Comparison of ENCODE assay signal across 8 mouse cellular contexts in the genomic region with DNA sequence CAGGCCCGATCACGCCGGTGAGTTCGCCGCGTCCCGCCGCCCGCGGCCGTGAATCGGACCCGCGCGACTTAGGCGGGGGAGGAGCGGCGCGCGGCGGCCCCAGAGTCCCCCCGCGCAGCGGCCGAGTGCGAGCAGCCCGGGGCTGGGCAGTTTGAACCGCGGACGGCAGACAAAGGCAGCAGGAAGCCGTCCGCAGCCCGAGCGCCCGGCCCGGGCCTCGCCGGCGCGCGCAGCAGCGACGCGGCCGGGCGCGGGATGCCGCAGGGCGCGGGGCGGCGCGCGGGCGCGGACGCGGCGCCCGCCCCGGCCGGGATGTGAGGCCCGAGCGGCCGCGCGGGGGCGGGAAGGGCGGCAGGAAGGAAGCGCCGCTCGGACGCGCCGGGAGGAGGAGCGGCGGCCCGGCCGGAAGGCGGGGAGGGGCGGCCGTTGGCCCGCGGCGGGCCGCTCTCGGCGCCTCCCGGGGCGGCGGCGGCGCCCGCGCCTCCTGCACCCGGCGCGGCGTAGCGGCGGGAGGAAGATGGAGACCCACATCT. TPM values are rescaled to one million over a fixed set of nuclear protein-coding genes. Genes with fewer than 3 reads are reported as not detected.
DNase-seq lines count a peak whose midpoint lies in the region; ATAC-seq and TF ChIP-seq lines count a peak whose summit lies in the region.

Gene Fbxl14 (plus strand): TSS at position 326 of the 533 bp plus-strand sequence.

- no peaks in the 10 kb centered on the region for H3K9me3 ChIP-seq in limb, embryonic 12.5 days
- H3K9me3 ChIP-seq in midbrain, embryonic 16.5 days (replicated peaks; ENCODE audit: control insufficient read depth, low read length, poor library complexity, severe bottlenecking), result no peaks in the 10 kb centered on the region

- under 1% methylated on average over 66 of the region's 101 CpGs for WGBS in limb, embryonic 12.5 days
- under 1% methylated on average over 54 of the region's 101 CpGs for WGBS in midbrain, embryonic 16.5 days

- peak within 1 kb of the TSS; percentile 96 for H3K27ac ChIP-seq in left cerebral cortex, adult 2 months
- peak within 1 kb of the TSS; percentile 99 for H3K27ac ChIP-seq in limb, embryonic 12.5 days
- peak within 1 kb of the TSS; percentile 100 for H3K27ac ChIP-seq in midbrain, embryonic 16.5 days (ENCODE audit: low read length)

- H3K4me3 ChIP-seq in left cerebral cortex, adult 2 months, result peak within 1 kb of the TSS; percentile 88
- H3K4me3 ChIP-seq in limb, embryonic 12.5 days (replicated peaks), result peak within 1 kb of the TSS; percentile 84
- H3K4me3 ChIP-seq in midbrain, embryonic 16.5 days (ENCODE audit: low read depth, low read length), result peak within 1 kb of the TSS; percentile 86

- no peak for TF ChIP-seq CTCF in left cerebral cortex, adult 2 months (IDR thresholded peaks at IDR 0.05)

- H3K4me2 ChIP-seq in limb, embryonic 12.5 days, result peak within 1 kb of the TSS; percentile 100
- H3K4me2 ChIP-seq in midbrain, embryonic 16.5 days (ENCODE audit: low read length), result peak within 1 kb of the TSS; percentile 99

- intact Hi-C loops in left cerebral cortex, adult 2 months (cut with DNase I), result no loop called here
- intact Hi-C loops in gastrocnemius, postnatal 36 days (cut with DNase I), result no loop called here

- H3K9ac ChIP-seq in limb, embryonic 12.5 days (replicated peaks), result peak within 1 kb of the TSS; percentile 93
- peak within 1 kb of the TSS; percentile 94 for H3K9ac ChIP-seq in midbrain, embryonic 16.5 days (ENCODE audit: low read depth, low read length)

- peak; percentile 52 for ATAC-seq in inflammation-experienced regulatory T-cells, adult 6 months
- ATAC-seq in limb, embryonic 12.5 days (ENCODE audit: insufficient number of reproducible peaks, insufficient read depth, low FRiP score, low TSS enrichment, low read depth), result peak; percentile 75
- ATAC-seq in midbrain, embryonic 16.5 days, result peak; percentile 88

- peaks cover 23% of the 10 kb centered on the region; the same call in 1 of the 2 replicates for H3K36me3 ChIP-seq in limb, embryonic 12.5 days
- no peaks in the 10 kb centered on the region; the same call in 1 of the 2 replicates for H3K36me3 ChIP-seq in midbrain, embryonic 16.5 days (ENCODE audit: control insufficient read depth, insufficient read depth, low read length)

- H3K27me3 ChIP-seq in limb, embryonic 12.5 days, result no peaks in the 10 kb centered on the region
- H3K27me3 ChIP-seq in midbrain, embryonic 16.5 days (ENCODE audit: control insufficient read depth, insufficient read depth, low read depth, low read length), result no peaks in the 10 kb centered on the region

- no peak for DNase-seq in left cerebral cortex, adult 2 months (ENCODE audit: extremely low spot score in 1 of 2, low spot score in 2 of 2)
- DNase-seq in left cerebral cortex, adult 11 months (ENCODE audit: low spot score), result no peak
- peak; percentile 68 to 85 for DNase-seq in adrenal gland, postnatal 36 days
- peak in 1 of 2 experiments; percentile 32 for DNase-seq in gastrocnemius, postnatal 36 days
- DNase-seq in cerebellum, adult 8-10 months, result no peak

- H3K4me1 ChIP-seq in limb, embryonic 12.5 days (replicated peaks), result peaks cover 57% of the 10 kb centered on the region
- H3K4me1 ChIP-seq in midbrain, embryonic 16.5 days (ENCODE audit: control insufficient read depth, insufficient read depth, low read length), result peaks cover 40% of the 10 kb centered on the region

RNA-seq across cellular contexts. Expression of gene Fbxl14, which starts in this region (rescaled TPM):
- total RNA-seq in left cerebral cortex, adult 2 months (2021), result 10 to 100 TPM; 35.9 to 40.4 TPM
- 10 to 100 TPM; 31.9 to 36.0 TPM for total RNA-seq in adrenal gland, postnatal 36 days (2021)
- 10 to 100 TPM; 10.3 to 10.7 TPM for total RNA-seq in gastrocnemius, postnatal 36 days (2021)
- 10 to 100 TPM; 13.8 to 15.1 (median 14.3) TPM for polyA plus RNA-seq in inflammation-experienced regulatory T-cells, adult 6 months (2017; shearing (Covaris generic))
- 4.2 and 4.9 TPM in 2 replicates for polyA plus RNA-seq in limb, embryonic 12.5 days (2016; fragmentation: Nextera tagmentation; extraction: Ambion mirVana)
- 2.0 and 2.5 TPM in 2 replicates for polyA plus RNA-seq in midbrain, embryonic 16.5 days (2015; fragmentation: Nextera tagmentation; extraction: Ambion mirVana)

Comparison
In these comparisons a context has a peak if more than half of its experiments do, and no peak if none do; other contexts are left out.
1. DNase-seq: peak in adrenal gland, postnatal 36 days (2 of 2); none in left cerebral cortex, adult 2 months (0 of 2), left cerebral cortex, adult 11 months (single experiment) and cerebellum, adult 8-10 months (single experiment).
2. Peak in every context shown above with its lines, with median percentiles within 50 percentile points of each other: H3K27ac ChIP-seq, H3K4me3 ChIP-seq and ATAC-seq.